9 mouse cellular contexts compared by ENCODE assay signal in the genomic region with DNA sequence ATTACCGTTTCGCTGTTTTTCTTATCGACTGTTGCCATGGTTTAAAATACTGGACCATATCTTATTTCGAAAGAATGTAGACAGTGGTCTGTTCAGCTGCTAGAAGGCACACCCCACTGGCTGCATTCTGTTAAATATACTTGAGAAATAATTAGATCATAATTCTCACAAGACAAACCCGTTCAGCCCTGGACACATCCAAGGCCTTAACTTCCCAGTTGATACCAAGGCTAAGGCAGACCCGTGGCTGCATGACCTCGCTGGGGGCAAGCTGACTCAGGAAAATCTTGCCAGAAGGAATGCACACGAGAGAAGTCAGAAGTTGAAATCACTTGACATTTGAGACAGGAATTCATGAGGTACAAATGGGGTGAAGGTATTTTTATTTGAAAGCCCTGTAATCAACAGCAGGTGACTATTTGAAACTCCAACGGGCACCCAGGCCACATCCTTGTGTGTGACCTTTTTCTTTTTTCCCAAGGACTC. TPM values are rescaled to one million over a fixed set of nuclear protein-coding genes. Genes with fewer than 3 reads are reported as not detected.
A peak's percentile ranks its signal among the peaks of the same experiment; 100 is the strongest.
DNase-seq lines count a peak whose midpoint lies in the region; ATAC-seq and TF ChIP-seq lines count a peak whose summit lies in the region.
"Had no signal": no experiment of that assay in that cellular context is flagged by ENCODE, and none has a peak within 500 bp of the region (broad histone marks: within the 10 kb centered on the region; RNA-seq: fewer than 3 reads in every experiment).

No protein-coding gene starts in this region.

- no peak for TF ChIP-seq CTCF in heart, postnatal 0 days (IDR thresholded peaks at IDR 0.05; ENCODE audit: low read depth)

- intact Hi-C loops in gastrocnemius, postnatal 14 days (cut with DNase I; ENCODE audit: low total_unique reads): no loop called here

- no peaks in the 10 kb centered on the region for H3K9me3 ChIP-seq in heart, postnatal 0 days (replicated peaks; ENCODE audit: control insufficient read depth, low read length)
- no peaks in the 10 kb centered on the region for H3K9me3 ChIP-seq in embryonic facial prominence, embryonic 11.5 days (replicated peaks; ENCODE audit: control insufficient read depth, low read length)
- H3K9me3 ChIP-seq in limb, embryonic 11.5 days (ENCODE audit: control insufficient read depth, low read length): no peaks in the 10 kb centered on the region

- H3K4me3 ChIP-seq in heart, postnatal 0 days (ENCODE audit: low read depth, low read length): no peak overlapping the region
- H3K4me3 ChIP-seq in embryonic facial prominence, embryonic 11.5 days (ENCODE audit: low read depth, low read length): no peak overlapping the region
- H3K4me3 ChIP-seq in limb, embryonic 11.5 days (ENCODE audit: low read depth, low read length): no peak overlapping the region

- H3K27ac ChIP-seq in heart, postnatal 0 days (ENCODE audit: low read depth): peak overlapping the region; percentile 65; the same call in 1 of the 2 replicates
- peak overlapping the region; percentile 63; the same call in 1 of the 2 replicates for H3K27ac ChIP-seq in embryonic facial prominence, embryonic 11.5 days (replicated peaks; ENCODE audit: low read depth, low read length)
- peak overlapping the region; percentile 37; the same call in 1 of the 2 replicates for H3K27ac ChIP-seq in limb, embryonic 11.5 days (replicated peaks; ENCODE audit: low read depth, low read length)

- TF ChIP-seq EP300 in heart, postnatal 0 days (IDR thresholded peaks at IDR 0.05; ENCODE audit: low read depth): no peak

- H3K4me2 ChIP-seq in heart, postnatal 0 days (ENCODE audit: low read depth, low read length): no peak overlapping the region
- H3K4me2 ChIP-seq in embryonic facial prominence, embryonic 11.5 days (ENCODE audit: low read depth, low read length): no peak overlapping the region
- H3K4me2 ChIP-seq in limb, embryonic 11.5 days (ENCODE audit: low read depth, severe bottlenecking): peak overlapping the region; percentile 21; the same call in 1 of the 2 replicates

- peaks cover 6% of the 10 kb centered on the region for H3K4me1 ChIP-seq in heart, postnatal 0 days (ENCODE audit: control insufficient read depth, insufficient read depth)
- H3K4me1 ChIP-seq in embryonic facial prominence, embryonic 11.5 days (ENCODE audit: control insufficient read depth, insufficient read depth, low read length): no peaks in the 10 kb centered on the region; the same call in 1 of the 2 replicates
- H3K4me1 ChIP-seq in limb, embryonic 11.5 days (ENCODE audit: control insufficient read depth, insufficient read depth, low read length): peaks cover 22% of the 10 kb centered on the region

- peak; percentile 27; the same call in 1 of the 2 replicates for ATAC-seq in heart, postnatal 0 days (ENCODE audit: insufficient read depth, low read depth)
- peak; percentile 56; the same call in 1 of the 2 replicates for ATAC-seq in embryonic facial prominence, embryonic 11.5 days (replicated peaks; ENCODE audit: insufficient number of reproducible peaks, low FRiP score, low TSS enrichment, low read depth)
- peak; percentile 68; the same call in 1 of the 2 replicates for ATAC-seq in limb, embryonic 11.5 days (ENCODE audit: insufficient number of reproducible peaks, low FRiP score, low TSS enrichment, low read depth)
- ATAC-seq in megakaryocyte, adult 5-6 weeks (ENCODE audit: poor library complexity, severe bottlenecking): no peak
- ATAC-seq: midbrain, embryonic 16.5 days had no signal

- no peaks in the 10 kb centered on the region for H3K27me3 ChIP-seq in heart, postnatal 0 days (ENCODE audit: control insufficient read depth, insufficient read depth, low read length)
- no peaks in the 10 kb centered on the region for H3K27me3 ChIP-seq in embryonic facial prominence, embryonic 11.5 days (ENCODE audit: control insufficient read depth, insufficient read depth, low read length)
- no peaks in the 10 kb centered on the region for H3K27me3 ChIP-seq in limb, embryonic 11.5 days (ENCODE audit: control insufficient read depth, insufficient read depth, low read length)

- peaks cover 5% of the 10 kb centered on the region; the same call in 1 of the 2 replicates for H3K36me3 ChIP-seq in heart, postnatal 0 days (replicated peaks; ENCODE audit: control insufficient read depth, insufficient read depth, low read length)
- H3K36me3 ChIP-seq in embryonic facial prominence, embryonic 11.5 days (replicated peaks; ENCODE audit: control insufficient read depth, insufficient read depth, low read depth, low read length): no peaks in the 10 kb centered on the region
- no peaks in the 10 kb centered on the region for H3K36me3 ChIP-seq in limb, embryonic 11.5 days (ENCODE audit: control insufficient read depth, insufficient read depth, low read length)

- peak; percentile 54 for DNase-seq in heart, postnatal 0 days (ENCODE audit: low spot score)
- DNase-seq in heart, postnatal 4 days: no peak
- DNase-seq in NIH3T3 (ENCODE audit: low read depth): peak; percentile 76
- peak; percentile 82 for DNase-seq in embryonic facial prominence, embryonic 11.5 days (ENCODE audit: low spot score)
- DNase-seq in limb, embryonic 11.5 days (ENCODE audit: low spot score): peak; percentile 79
- no peak for DNase-seq in right cerebral cortex, postnatal 36 days (ENCODE audit: low spot score in 2 of 2)
- no peak for DNase-seq in gastrocnemius, postnatal 14 days

- H3K9ac ChIP-seq in heart, postnatal 0 days (replicated peaks; ENCODE audit: low read depth, low read length): no peak overlapping the region
- no peak overlapping the region for H3K9ac ChIP-seq in embryonic facial prominence, embryonic 11.5 days (replicated peaks; ENCODE audit: low read length)
- H3K9ac ChIP-seq in limb, embryonic 11.5 days (ENCODE audit: low read length): no peak overlapping the region

- 32% methylated on average over 9 of the region's 9 CpGs for WGBS in heart, postnatal 0 days
- WGBS in embryonic facial prominence, embryonic 11.5 days: 16% methylated on average over 9 of the region's 9 CpGs
- 13% methylated on average over 9 of the region's 9 CpGs for WGBS in limb, embryonic 11.5 days

RNA-seq across cellular contexts. Expression of a gene that starts 25.5 kb away (rescaled TPM):
- 2.5 and 16.6 TPM in 2 replicates for total RNA-seq in heart, postnatal 0 days (2014; rRNA removed; ENCODE audit: low replicate concordance)
- 8.0 and 10.6 TPM in 2 replicates for polyA plus RNA-seq in heart, postnatal 0 days (2015; fragmentation: Nextera tagmentation; extraction: Ambion mirVana)
- total RNA-seq in heart, postnatal 4 days (2021): 1 to 10 TPM; 8.4 to 9.7 TPM
- 12.6 and 13.1 TPM in 2 replicates for polyA plus RNA-seq in embryonic facial prominence, embryonic 11.5 days (2014; fragmentation: Nextera tagmentation; extraction: Ambion mirVana)
- polyA plus RNA-seq in limb, embryonic 11.5 days (2014; fragmentation: Nextera tagmentation; extraction: Ambion mirVana): 10.7 and 15.2 TPM in 2 replicates
- total RNA-seq in megakaryocyte, adult 5-6 weeks (2015): 7.8 and 9.6 TPM in 2 replicates
- 5.4 and 5.5 TPM in 2 replicates for total RNA-seq in megakaryocyte, adult 5-6 weeks (2017)
- total RNA-seq in gastrocnemius, postnatal 14 days (2021): 1 to 10 TPM; 4.6 to 4.8 TPM

RNA-seq across cellular contexts. Expression of a gene that starts 25.7 kb away (rescaled TPM):
- total RNA-seq in heart, postnatal 0 days (2014; rRNA removed; ENCODE audit: low replicate concordance): 10.5 and 13.2 TPM in 2 replicates
- 32.7 and 37.1 TPM in 2 replicates for polyA plus RNA-seq in heart, postnatal 0 days (2015; fragmentation: Nextera tagmentation; extraction: Ambion mirVana)
- total RNA-seq in heart, postnatal 4 days (2021): 10 to 100 TPM; 27.7 to 28.8 TPM
- polyA plus RNA-seq in embryonic facial prominence, embryonic 11.5 days (2014; fragmentation: Nextera tagmentation; extraction: Ambion mirVana): 63.7 and 69.7 TPM in 2 replicates
- 63.2 and 64.0 TPM in 2 replicates for polyA plus RNA-seq in limb, embryonic 11.5 days (2014; fragmentation: Nextera tagmentation; extraction: Ambion mirVana)
- 30.4 and 38.4 TPM in 2 replicates for total RNA-seq in megakaryocyte, adult 5-6 weeks (2015)
- 29.9 and 35.4 TPM in 2 replicates for total RNA-seq in megakaryocyte, adult 5-6 weeks (2017)
- 10 to 100 TPM; 28.8 to 28.9 TPM for total RNA-seq in gastrocnemius, postnatal 14 days (2021)

Comparison
In these comparisons a context has a peak if more than half of its experiments do, and no peak if none do; other contexts are left out.
1. DNase-seq: peak in heart, postnatal 0 days (single experiment), NIH3T3 (single experiment), embryonic facial prominence, embryonic 11.5 days (single experiment) and limb, embryonic 11.5 days (single experiment); none in heart, postnatal 4 days (single experiment), right cerebral cortex, postnatal 36 days (0 of 2) and gastrocnemius, postnatal 14 days (single experiment).
2. Peak in every context shown above with its lines, with median percentiles within 50 percentile points of each other: H3K27ac ChIP-seq.